Mouse (Mus musculus): Measurements from ENCODE around the gene Cerk. TPM values are rescaled to one million over a fixed set of nuclear protein-coding genes. Genes with fewer than 3 reads are reported as not detected.
"Not testable (repeated sequence)": the region's sequence is repeated elsewhere in the genome, so short reads cannot be mapped to it uniquely, and the experiment has no call there.

Cerk gene
- polyA plus RNA-seq, 1 experiment from 2014 or later: 12.4 TPM

DNA sequence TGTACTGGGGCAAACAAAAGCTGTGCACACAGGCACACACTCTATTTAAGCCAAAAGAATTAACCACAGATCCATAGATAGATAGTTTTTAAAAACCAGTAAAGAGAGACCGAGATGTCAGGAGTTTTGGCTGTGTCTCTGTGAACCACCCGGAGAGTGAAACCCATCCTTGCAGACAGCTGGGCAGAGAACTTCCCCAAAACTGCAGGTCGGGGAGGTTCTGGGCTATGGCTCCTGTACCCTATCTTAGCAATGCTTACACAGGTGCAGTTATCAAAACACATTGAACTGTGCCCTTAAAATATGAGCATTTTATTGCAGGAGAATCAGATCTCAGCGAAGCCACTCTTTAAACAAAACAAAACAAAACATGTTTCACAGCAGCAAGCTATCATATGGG lies 5.5 kb downstream of the Cerk start:
- no peak overlapping the region for H3K27ac ChIP-seq (replicated peaks)
- no peaks in the 10 kb centered on the region; the same call in 1 of the 2 replicates for H3K27me3 ChIP-seq (replicated peaks)
- 77% methylated on average over 4 of the region's 4 CpGs for WGBS
- no peak overlapping the region for H3K9ac ChIP-seq
- ATAC-seq (ENCODE audit: extremely low read depth, insufficient number of reproducible peaks, low FRiP score, low TSS enrichment): no peak
- no peak overlapping the region for H3K4me3 ChIP-seq
- H3K36me3 ChIP-seq: no peaks in the 10 kb centered on the region
- H3K4me2 ChIP-seq: no peak overlapping the region
- no peaks in the 10 kb centered on the region for H3K9me3 ChIP-seq
- H3K4me1 ChIP-seq: peaks cover 57% of the 10 kb centered on the region

DNA sequence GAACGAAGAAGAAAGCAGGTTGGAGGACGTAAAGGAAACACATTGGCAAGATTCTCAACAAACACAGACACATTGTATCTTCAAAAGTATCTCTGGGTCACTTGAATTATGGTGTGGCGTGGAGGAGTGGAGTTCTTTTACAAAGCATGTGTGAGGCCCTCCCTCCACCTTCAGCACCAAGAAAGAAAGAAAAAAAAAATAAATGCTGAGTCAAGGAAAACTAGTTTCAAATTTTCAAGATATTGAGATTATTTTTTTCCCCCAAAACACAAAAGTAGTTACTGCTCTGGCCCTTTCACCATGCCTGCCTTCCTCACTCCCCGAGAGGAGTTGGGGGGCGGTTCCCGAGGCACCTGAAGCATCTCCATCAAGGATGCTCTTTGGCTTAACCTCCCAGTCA lies 7.3 kb downstream of the Cerk start:
- 89% methylated on average over 6 of the region's 6 CpGs for WGBS
- Histone ChIP-seq H3K36me3 (no peaks in the 10 kb centered on the region), H3K4me2 (no peak overlapping the region), H3K4me1 (peaks cover 64% of the 10 kb centered on the region), H3K4me3 (no peak overlapping the region), H3K9ac (no peak overlapping the region), H3K9me3 (no peaks in the 10 kb centered on the region), H3K27me3 (replicated peaks) (peaks cover 4% of the 10 kb centered on the region; the same call in 1 of the 2 replicates), H3K27ac (replicated peaks) (no peak overlapping the region)
- no peak for ATAC-seq (ENCODE audit: extremely low read depth, insufficient number of reproducible peaks, low FRiP score, low TSS enrichment)

DNA sequence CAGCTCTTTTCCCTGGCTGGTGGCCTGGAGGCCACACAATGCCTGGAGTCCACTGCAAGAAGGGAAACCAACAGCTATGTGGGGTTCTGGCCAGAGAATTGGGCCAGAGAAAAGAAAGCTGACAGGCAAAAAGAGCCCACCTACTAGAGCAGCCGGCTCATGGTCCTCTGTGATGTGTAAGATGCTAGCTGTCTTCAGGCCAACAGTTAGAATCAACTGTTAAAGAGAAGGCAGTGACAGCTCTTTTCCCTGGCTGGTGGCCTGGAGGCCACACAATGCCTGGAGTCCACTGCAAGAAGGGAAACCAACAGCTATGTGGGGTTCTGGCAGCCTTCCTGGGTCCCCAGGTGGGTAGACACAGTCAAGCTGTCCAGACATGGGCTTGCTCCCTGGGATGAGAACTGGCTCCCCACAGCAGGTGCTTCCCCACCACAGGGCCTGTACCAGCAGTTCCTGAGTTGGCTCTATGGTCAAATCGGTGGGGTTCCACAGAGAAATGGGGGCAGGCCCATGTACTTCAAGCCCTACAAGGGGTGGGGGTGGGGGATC lies 8.2 kb downstream of the Cerk start:
- not testable (repeated sequence) for H3K9me3 ChIP-seq; H3K36me3 ChIP-seq; H3K4me2 ChIP-seq; H3K27ac ChIP-seq (replicated peaks); H3K4me3 ChIP-seq; H3K27me3 ChIP-seq (replicated peaks); H3K9ac ChIP-seq
- peak; percentile 15; the same call in 1 of the 2 replicates for ATAC-seq (ENCODE audit: extremely low read depth, insufficient number of reproducible peaks, low FRiP score, low TSS enrichment)
- peaks cover 66% of the 10 kb centered on the region for H3K4me1 ChIP-seq
- WGBS: 66% methylated on average over 2 of the region's 2 CpGs

DNA sequence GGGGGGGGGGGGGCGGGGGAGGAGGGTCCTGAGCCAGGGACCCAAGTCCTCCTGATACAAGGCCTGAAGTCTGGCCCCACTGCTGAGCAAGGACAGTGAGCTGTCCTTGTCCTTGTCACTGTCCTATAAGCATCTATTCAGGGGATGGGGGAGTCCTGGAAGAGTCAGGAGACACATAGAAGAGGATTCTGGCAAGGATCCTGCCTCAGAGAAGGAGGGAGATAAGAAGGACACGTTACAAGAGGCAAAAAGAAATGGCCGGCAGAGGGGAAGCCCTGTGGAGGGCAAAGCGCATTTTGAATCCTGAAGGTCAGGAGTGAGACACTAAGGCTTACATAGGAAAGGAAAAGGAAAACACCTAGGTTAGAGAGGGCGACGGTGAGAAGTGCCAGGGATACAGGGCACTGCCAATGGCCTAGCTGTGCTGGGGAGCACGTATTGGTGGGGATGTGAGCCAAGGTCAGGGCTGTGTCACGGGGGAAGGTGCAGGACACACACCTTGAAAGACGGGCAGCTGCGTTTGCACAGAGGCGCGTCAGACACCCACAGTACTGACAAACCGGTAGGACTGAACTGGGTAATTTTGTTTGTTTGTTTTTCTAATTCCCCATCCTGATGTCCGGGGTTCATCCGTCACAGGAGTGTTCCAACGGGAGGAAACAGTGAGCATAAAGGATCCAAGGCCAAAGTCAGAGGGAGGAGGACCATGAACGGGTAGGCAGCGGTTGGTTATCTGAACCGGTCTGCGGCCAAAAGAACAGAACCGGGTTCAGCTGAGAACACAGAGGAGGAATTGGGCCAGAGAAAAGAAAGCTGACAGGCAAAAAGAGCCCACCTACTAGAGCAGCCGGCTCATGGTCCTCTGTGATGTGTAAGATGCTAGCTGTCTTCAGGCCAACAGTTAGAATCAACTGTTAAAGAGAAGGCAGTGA lies 8.9 kb downstream of the Cerk start:
- H3K4me2 ChIP-seq: no peak overlapping the region
- H3K36me3 ChIP-seq: no peaks in the 10 kb centered on the region
- H3K9me3 ChIP-seq: no peaks in the 10 kb centered on the region
- no peak for ATAC-seq (ENCODE audit: extremely low read depth, insufficient number of reproducible peaks, low FRiP score, low TSS enrichment)
- H3K4me1 ChIP-seq: peaks cover 66% of the 10 kb centered on the region
- no peak overlapping the region for H3K27ac ChIP-seq (replicated peaks)
- no peak overlapping the region; the same call in 1 of the 2 replicates for H3K9ac ChIP-seq
- no peak overlapping the region for H3K4me3 ChIP-seq
- WGBS: 57% methylated on average over 22 of the region's 22 CpGs
- peaks cover 4% of the 10 kb centered on the region; the same call in 1 of the 2 replicates for H3K27me3 ChIP-seq (replicated peaks)

DNA sequence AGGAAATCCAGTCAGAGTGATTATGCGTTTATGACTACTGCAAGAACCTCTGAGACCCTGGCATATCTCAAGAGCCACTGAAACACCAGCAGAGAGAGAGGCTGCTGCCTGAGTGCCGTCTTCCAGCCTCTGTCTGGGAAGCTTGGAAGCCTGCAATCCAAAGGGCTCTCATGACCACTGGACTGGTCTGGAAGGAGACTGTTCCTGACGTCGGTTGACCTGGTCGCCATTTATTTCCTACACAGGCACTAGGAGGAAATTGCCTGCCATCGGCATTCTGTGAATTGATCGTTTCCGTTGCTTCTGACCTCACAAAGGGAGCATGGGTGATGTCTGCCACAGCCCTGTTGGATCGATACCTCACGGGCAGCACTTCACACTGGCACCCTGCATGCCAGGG lies 9.8 kb downstream of the Cerk start:
- peaks cover 4% of the 10 kb centered on the region; the same call in 1 of the 2 replicates for H3K27me3 ChIP-seq (replicated peaks)
- ATAC-seq (ENCODE audit: extremely low read depth, insufficient number of reproducible peaks, low FRiP score, low TSS enrichment): no peak
- WGBS: 70% methylated on average over 10 of the region's 10 CpGs
- H3K9me3 ChIP-seq: no peaks in the 10 kb centered on the region
- no peak overlapping the region for H3K27ac ChIP-seq (replicated peaks)
- no peaks in the 10 kb centered on the region for H3K36me3 ChIP-seq
- H3K9ac ChIP-seq: no peak overlapping the region
- no peak overlapping the region for H3K4me2 ChIP-seq
- H3K4me3 ChIP-seq: no peak overlapping the region
- peaks cover 66% of the 10 kb centered on the region for H3K4me1 ChIP-seq

DNA sequence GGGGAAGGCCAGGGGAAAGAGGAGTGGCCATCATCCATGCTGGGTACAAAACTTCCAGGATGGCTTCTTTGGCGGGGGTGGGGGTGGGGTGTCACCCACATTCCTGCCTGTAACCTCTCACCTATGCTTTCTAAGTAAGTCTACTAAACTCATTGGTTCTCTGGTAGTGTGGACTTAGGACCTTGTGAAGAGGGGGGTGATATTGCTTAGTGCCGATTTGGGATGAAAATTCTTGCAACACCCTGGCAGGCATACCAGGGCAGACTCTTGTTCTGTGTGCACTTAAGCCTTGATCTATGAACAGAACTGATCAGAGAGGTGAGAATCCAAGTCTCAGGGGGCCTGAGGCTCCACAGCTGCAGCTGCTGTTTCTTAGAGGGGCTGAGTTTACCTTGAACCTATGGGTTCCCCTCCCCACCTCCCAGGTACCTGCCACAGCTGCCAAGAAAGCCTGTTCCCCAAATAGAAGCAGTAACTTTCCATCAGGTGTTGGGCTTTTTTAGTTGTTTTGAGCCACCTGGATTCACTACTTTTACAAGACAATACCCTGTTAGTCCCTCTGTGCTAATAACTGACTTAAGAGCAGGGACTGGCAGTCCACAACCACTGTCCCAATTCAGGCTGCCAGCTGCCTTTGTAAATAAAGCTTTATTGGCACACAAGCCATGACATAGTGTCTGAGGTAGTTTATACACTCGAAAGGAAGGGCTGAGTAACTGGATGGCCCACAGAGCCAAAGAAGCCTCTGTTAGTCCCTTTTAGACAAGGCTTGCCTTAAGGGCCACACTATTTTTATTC lies 10.5 kb downstream of the Cerk start:
- H3K4me1 ChIP-seq: peaks cover 69% of the 10 kb centered on the region
- ATAC-seq (ENCODE audit: extremely low read depth, insufficient number of reproducible peaks, low FRiP score, low TSS enrichment): no peak
- no peaks in the 10 kb centered on the region for H3K9me3 ChIP-seq
- no peak overlapping the region for H3K4me3 ChIP-seq
- no peak overlapping the region for H3K4me2 ChIP-seq
- WGBS: 84% methylated on average over 3 of the region's 3 CpGs
- no peak overlapping the region for H3K27ac ChIP-seq (replicated peaks)
- no peak overlapping the region for H3K9ac ChIP-seq
- H3K27me3 ChIP-seq (replicated peaks): peaks cover 4% of the 10 kb centered on the region; the same call in 1 of the 2 replicates
- H3K36me3 ChIP-seq: no peaks in the 10 kb centered on the region

DNA sequence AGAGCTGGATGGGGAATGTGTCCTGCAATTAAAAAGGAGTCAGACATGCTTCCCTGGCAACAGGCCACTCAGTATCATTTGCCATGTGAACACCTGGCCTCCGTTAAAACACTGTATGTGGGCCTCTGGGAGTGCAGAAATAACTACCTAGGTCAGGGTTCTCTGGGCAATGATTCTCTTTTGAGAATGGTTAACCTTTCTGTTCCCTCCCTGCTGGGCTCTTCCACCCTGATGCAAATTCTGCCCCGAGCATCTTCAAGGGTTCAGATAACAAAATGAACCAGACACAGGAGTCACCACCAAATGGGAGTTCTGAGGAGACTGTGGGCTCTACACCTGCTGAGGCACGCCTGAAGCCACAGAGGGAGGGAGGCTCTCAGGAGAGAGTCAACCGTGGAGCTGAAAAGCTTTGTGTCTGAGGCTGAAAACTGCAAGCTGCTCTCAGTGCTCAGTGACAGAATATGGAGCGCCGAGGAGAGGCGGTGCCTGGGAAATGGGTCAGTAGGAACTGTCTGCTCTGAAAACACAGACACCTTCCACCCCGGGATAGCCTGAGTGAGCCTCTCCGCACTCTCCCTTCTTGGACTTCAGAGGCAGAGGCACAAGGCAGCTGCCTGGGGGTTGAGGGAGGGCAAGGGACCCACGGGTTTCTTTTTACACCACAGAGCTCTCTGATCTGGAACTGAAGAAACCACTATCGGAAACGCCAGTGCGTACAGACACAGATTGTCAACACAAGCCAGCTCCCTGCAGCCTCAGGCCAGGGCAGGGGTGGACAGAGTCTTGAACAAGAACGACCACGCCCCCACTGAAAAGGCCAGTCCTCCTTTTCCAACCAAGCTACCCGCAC lies 12.6 kb downstream of the Cerk start:
- H3K27ac ChIP-seq (replicated peaks): peak overlapping the region; percentile 69
- ATAC-seq (ENCODE audit: extremely low read depth, insufficient number of reproducible peaks, low FRiP score, low TSS enrichment): no peak
- H3K9me3 ChIP-seq: no peaks in the 10 kb centered on the region
- peaks cover 4% of the 10 kb centered on the region; the same call in 1 of the 2 replicates for H3K27me3 ChIP-seq (replicated peaks)
- 25% methylated on average over 16 of the region's 16 CpGs for WGBS
- H3K9ac ChIP-seq: 0 out of 2 replicates have a peak overlapping the region, but pooled peaks have one; percentile 17
- no peak overlapping the region for H3K4me3 ChIP-seq
- peaks cover 90% of the 10 kb centered on the region for H3K4me1 ChIP-seq
- H3K4me2 ChIP-seq: peak overlapping the region; percentile 19; the same call in 1 of the 2 replicates
- no peaks in the 10 kb centered on the region for H3K36me3 ChIP-seq

DNA sequence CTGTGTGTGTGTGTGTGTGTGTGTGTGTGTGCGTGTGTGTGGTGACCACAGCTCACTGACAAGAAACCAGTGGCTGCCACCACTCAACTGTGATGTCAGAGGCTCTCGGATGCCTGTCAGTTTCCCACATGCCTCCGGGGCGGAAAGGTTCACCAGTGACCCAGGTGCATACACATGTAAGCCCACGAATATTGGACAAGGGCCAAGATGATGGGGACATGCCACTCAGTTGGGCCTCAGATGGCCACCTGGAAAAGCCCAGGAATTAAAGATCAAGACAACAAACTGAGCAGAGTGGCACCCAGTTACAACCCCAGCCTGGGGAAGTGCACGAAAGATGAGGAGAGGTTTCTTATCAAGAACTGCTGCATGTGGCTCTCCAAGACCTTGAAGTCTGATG lies 13.4 kb downstream of the Cerk start:
- H3K36me3 ChIP-seq: no peaks in the 10 kb centered on the region
- peak overlapping the region; percentile 19; the same call in 1 of the 2 replicates for H3K4me2 ChIP-seq
- H3K4me3 ChIP-seq: no peak overlapping the region
- H3K9me3 ChIP-seq: no peaks in the 10 kb centered on the region
- H3K4me1 ChIP-seq: peaks cover 92% of the 10 kb centered on the region
- WGBS: 34% methylated on average over 6 of the region's 6 CpGs
- peaks cover 4% of the 10 kb centered on the region; the same call in 1 of the 2 replicates for H3K27me3 ChIP-seq (replicated peaks)
- peak overlapping the region; percentile 69 for H3K27ac ChIP-seq (replicated peaks)
- no peak for ATAC-seq (ENCODE audit: extremely low read depth, insufficient number of reproducible peaks, low FRiP score, low TSS enrichment)
- H3K9ac ChIP-seq: no peak overlapping the region

DNA sequence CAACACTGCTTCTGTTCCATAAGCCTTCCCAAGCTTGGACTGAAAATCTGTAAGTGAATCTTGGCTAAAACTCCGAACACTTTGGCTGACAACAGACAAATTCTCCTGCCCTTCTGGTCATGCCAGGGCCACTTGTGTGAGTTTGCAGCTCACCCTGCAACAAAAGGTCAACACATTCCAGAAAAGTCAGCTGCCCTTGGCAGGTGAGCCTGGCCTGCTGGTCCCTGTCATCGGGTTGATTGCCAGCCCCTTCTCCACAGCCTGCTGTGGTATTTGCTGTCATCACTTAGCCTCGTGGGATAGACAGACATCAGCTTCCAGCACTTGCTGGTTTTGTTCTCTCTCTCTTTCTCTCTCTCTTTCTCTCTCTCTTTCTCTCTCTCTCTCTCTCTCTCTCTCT lies 13.8 kb downstream of the Cerk start:
- peak overlapping the region; percentile 69 for H3K27ac ChIP-seq (replicated peaks)
- 0 out of 2 replicates have a peak, but pooled peaks have one; percentile 31 for ATAC-seq (ENCODE audit: extremely low read depth, insufficient number of reproducible peaks, low FRiP score, low TSS enrichment)
- no peak overlapping the region for H3K4me3 ChIP-seq
- H3K27me3 ChIP-seq (replicated peaks): peaks cover 4% of the 10 kb centered on the region; the same call in 1 of the 2 replicates
- H3K4me2 ChIP-seq: 0 out of 2 replicates have a peak overlapping the region, but pooled peaks have one; percentile 19
- 23% methylated on average over 3 of the region's 3 CpGs for WGBS
- H3K9me3 ChIP-seq: no peaks in the 10 kb centered on the region
- H3K36me3 ChIP-seq: no peaks in the 10 kb centered on the region
- H3K9ac ChIP-seq: no peak overlapping the region
- peaks cover 89% of the 10 kb centered on the region for H3K4me1 ChIP-seq

DNA sequence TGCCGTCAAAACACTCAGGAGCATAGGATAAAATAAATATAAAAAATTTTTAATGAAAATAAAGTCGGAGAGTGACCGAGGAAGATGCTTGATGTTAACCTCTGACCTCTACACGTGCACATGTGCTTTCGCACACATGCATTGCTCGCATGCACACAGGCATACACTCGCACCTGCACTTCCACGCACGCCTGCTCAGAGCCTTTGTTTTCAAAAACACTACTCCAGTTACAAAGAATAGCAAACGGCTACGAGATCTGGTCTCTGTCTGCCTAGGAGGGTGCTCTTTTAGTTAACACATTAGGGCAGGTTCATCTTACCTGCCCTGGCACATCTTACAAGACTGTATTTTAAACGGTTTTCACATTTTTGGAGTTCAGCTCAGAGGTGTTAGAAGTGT lies 14.6 kb downstream of the Cerk start:
- no peak overlapping the region for H3K4me3 ChIP-seq
- peaks cover 4% of the 10 kb centered on the region; the same call in 1 of the 2 replicates for H3K27me3 ChIP-seq (replicated peaks)
- H3K4me2 ChIP-seq: no peak overlapping the region
- peak overlapping the region; percentile 55; the same call in 1 of the 2 replicates for H3K27ac ChIP-seq (replicated peaks)
- 0 out of 2 replicates have a peak, but pooled peaks cover under 1% of the 10 kb centered on the region for H3K36me3 ChIP-seq
- H3K9ac ChIP-seq: no peak overlapping the region; the same call in 1 of the 2 replicates
- H3K9me3 ChIP-seq: no peaks in the 10 kb centered on the region
- 73% methylated on average over 12 of the region's 12 CpGs for WGBS
- ATAC-seq (ENCODE audit: extremely low read depth, insufficient number of reproducible peaks, low FRiP score, low TSS enrichment): no peak
- H3K4me1 ChIP-seq: peaks cover 80% of the 10 kb centered on the region

All from heart, embryonic 13.5 days (tissue).